Mouse (Mus musculus) kidney, adult 2 months (tissue): ENCODE results near the gene Zfp212.

Source experiments
- CTCF ChIP-seq: fragments of 200-500 bp; conservative IDR thresholded peaks from 2 replicates; pipeline ENCODE4 v1.5.1; 2011; ENCODE audit warnings: low read depth, mild to moderate bottlenecking, control low read depth, low read length, moderate library complexity, mixed read lengths; ENCODE audit not compliant: insufficient read depth, insufficient read length
- POLR2A ChIP-seq: fragments of 200-500 bp; IDR thresholded peaks from one replicate; pipeline ENCODE4 v1.6.1; 2011; ENCODE audit warnings: low read depth, low read length, control low read depth

- TF ChIP-seq CTCF, result no peak
- TF ChIP-seq POLR2A, result no peak
These were observed 42.2 kb upstream of the Zfp212 start for GRCm38 (mm10) chr6:47878133-47878514.
